Mouse (Mus musculus): ENCODE results near the gene 7530416G11Rik.
A peak's percentile ranks its signal among the peaks of the same experiment; 100 is the strongest.

DNA sequence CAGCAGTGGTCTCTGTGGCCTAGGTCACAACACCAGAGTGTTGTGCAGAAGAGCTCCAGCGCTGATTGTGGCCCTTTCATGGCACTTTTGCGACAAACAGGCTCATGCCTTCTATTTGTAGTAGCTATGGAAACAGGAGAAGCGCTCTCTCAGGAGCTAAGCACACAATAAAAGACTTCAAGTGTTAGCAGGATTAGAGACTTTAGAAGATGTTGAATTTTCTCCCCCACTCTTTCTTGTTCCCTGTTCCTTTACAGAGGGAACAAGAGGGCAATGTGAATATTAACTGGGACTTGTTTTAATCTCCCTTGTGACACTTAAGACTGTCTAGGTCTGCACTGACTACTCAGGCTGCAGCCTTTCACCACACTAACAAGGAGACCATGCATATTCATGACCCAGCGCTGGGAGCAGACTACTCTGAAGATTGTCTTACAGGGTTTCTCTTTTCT, 44.4 kb downstream of the 7530416G11Rik start:
- TF ChIP-seq POU5F1 (IDR thresholded peaks at IDR 0.05; ENCODE audit: borderline replicate concordance, low read length) (peak; percentile 88), CTCF (conservative IDR thresholded peaks at IDR 0.05; ENCODE audit: low read length) (no peak)
